Mouse (Mus musculus) bone marrow macrophage, adult 2 months (primary cell): ENCODE measurements around the gene Acap3. TPM values are rescaled to one million over a fixed set of nuclear protein-coding genes. Genes with fewer than 3 reads are reported as not detected.

ENCODE experiments used
- H3K27ac ChIP-seq: 2 replicates; pipeline ENCODE4 v1.5.1; 2012; ENCODE audit warnings: low read depth, low read length; ENCODE audit not compliant: insufficient read depth
- H3K4me1 ChIP-seq: 2 replicates; pipeline ENCODE4 v1.6.1; 2012; ENCODE audit warnings: low read length; ENCODE audit not compliant: control insufficient read depth, insufficient read depth
- H3K4me3 ChIP-seq: 2 replicates; pipeline ENCODE4 v1.5.1; 2012; ENCODE audit warnings: mild to moderate bottlenecking, low read length, moderate library complexity; ENCODE audit not compliant: insufficient read depth
- CTCF ChIP-seq: IDR thresholded peaks from 2 replicates; pipeline ENCODE4 v1.5.1; 2012; ENCODE audit warnings: low read depth, mild to moderate bottlenecking, low read length, moderate library complexity
- POLR2A ChIP-seq: IDR thresholded peaks from 2 replicates; pipeline ENCODE4 v1.6.1; 2012; ENCODE audit warnings: mild to moderate bottlenecking, low read depth, low read length, borderline replicate concordance
- polyA plus RNA-seq: library from polyadenylated mRNA; stranded (reverse); fragments of >200 nt; gene quantifications from 2 replicates; pipeline ENCODE4 v1.2.4, GENCODE M21; 2012; ENCODE audit not compliant: missing spikeins, insufficient read depth, insufficient read length

The Acap3 gene
- polyA plus RNA-seq, 1 experiment: 18.1 TPM

DNA sequence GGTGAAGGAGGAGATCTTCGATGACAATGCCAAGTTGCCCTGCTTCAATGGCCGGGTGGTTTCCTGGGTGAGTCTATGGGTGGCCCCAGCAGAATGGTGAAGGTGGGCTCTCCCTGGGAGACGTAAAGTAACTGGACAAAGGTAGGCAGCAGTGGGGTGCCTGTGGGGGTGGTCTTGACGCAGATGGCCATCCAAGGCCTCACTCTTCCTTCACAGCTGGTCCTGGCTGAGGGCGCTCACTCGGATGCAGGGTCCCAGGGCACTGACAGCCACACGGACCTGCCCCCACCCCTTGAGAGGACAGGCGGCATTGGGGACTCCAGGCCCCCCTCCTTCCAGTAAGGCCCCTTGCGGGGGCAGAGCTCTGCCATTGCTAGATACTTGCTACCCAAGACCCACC lies 38.2 kb upstream of the Acap3 start:
- no peak for TF ChIP-seq CTCF
- TF ChIP-seq POLR2A: no peak
- no peak overlapping the region for H3K4me3 ChIP-seq
- H3K27ac ChIP-seq: no peak overlapping the region
- peaks cover 38% of the 10 kb centered on the region for H3K4me1 ChIP-seq

GRCm38 (mm10) chr4:155854991-155855390 lies 36.6 kb upstream of the Acap3 start:
- H3K27ac ChIP-seq: no peak overlapping the region
- TF ChIP-seq POLR2A (no peak), CTCF (no peak)
- peaks cover 25% of the 10 kb centered on the region for H3K4me1 ChIP-seq

DNA sequence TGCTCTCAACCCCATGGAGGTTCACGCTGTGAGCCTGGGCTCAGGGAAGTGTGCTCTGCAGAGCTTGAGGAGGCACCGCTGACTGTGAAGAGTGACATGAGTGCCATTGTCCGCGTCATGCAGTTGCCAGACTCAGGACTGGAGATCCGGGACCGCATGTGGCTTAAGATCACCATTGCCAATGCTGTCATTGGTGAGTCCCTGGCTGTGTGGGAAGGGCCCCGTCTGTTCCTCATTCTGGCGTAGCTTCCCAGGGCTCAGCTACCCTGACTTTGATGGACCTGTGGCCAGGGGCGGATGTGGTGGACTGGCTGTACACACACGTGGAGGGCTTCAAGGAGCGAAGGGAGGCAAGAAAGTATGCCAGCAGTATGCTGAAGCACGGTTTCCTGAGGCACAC lies 35.6 kb upstream of the Acap3 start:
- TF ChIP-seq POLR2A (no peak), CTCF (no peak)
- Histone ChIP-seq H3K4me3 (no peak overlapping the region), H3K27ac (no peak overlapping the region), H3K4me1 (peaks cover 21% of the 10 kb centered on the region)

More at GRCm38 (mm10) chr4:155854991-155855390, 36.6 kb upstream of the Acap3 start:
- H3K4me3 ChIP-seq: no peak overlapping the region

DNA sequence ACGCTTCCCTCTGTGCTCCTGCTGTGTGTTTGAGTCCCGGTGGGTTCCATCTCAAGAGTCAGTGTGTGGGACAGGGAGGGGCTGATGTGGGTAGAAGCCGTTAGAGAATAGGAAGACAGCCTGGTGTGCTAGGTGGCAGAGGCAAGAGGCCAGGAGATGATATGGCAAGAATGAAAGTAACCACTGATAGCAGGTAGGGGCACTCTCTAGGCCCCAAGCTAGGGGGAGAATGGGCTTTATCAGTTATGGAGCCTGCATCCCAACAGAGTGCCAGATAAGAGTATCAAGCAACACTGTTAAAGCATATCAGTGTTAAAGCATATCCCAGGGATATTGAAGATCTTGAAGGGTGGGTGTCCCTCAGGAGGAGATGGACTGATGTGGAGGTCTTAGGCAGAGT lies 34.7 kb upstream of the Acap3 start:
- peaks cover 14% of the 10 kb centered on the region for H3K4me1 ChIP-seq
- no peak overlapping the region for H3K27ac ChIP-seq
- H3K4me3 ChIP-seq: no peak overlapping the region
- TF ChIP-seq POLR2A: no peak
- TF ChIP-seq CTCF: no peak

DNA sequence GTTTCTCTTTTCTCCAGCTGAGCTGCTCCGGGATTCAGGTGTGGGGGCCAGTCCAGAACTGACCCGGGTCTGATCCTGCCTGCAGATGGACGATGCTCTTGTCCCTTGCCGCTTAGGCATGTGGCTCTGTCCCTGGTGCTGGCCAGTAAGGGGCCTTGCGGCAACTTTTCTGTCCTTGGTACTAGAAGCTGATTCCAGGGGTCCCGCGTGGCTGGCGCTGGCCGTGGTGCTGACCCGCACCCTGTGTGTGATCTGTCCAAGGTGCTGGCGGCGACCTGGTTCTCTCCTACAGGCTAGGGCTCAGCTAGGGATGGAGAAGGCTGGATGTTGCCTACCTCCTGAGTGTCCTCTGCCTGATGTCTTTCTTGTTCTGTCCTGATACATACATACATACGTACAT lies 32.3 kb upstream of the Acap3 start:
- TF ChIP-seq CTCF (no peak), POLR2A (no peak)

GRCm38 (mm10) chr4:155861787-155862186 lies 29.8 kb upstream of the Acap3 start:
- Histone ChIP-seq H3K4me1 (no peaks in the 10 kb centered on the region), H3K4me3 (no peak overlapping the region), H3K27ac (no peak overlapping the region)
- no peak for TF ChIP-seq POLR2A
- TF ChIP-seq CTCF: no peak

More for the DNA sequence above, 32.3 kb upstream of the Acap3 start:
- Histone ChIP-seq H3K4me3 (no peak overlapping the region), H3K27ac (no peak overlapping the region), H3K4me1 (no peaks in the 10 kb centered on the region)

GRCm38 (mm10) chr4:155863001-155863400 lies 28.6 kb upstream of the Acap3 start, which contains the start of gene Tas1r3:
Tas1r3 (minus strand) TSS chr4:155863362.
- Histone ChIP-seq H3K4me3 (no peak within 1 kb of the TSS), H3K4me1 (peaks cover under 1% of the 10 kb centered on the region), H3K27ac (no peak within 1 kb of the TSS)
- TF ChIP-seq CTCF: no peak

DNA sequence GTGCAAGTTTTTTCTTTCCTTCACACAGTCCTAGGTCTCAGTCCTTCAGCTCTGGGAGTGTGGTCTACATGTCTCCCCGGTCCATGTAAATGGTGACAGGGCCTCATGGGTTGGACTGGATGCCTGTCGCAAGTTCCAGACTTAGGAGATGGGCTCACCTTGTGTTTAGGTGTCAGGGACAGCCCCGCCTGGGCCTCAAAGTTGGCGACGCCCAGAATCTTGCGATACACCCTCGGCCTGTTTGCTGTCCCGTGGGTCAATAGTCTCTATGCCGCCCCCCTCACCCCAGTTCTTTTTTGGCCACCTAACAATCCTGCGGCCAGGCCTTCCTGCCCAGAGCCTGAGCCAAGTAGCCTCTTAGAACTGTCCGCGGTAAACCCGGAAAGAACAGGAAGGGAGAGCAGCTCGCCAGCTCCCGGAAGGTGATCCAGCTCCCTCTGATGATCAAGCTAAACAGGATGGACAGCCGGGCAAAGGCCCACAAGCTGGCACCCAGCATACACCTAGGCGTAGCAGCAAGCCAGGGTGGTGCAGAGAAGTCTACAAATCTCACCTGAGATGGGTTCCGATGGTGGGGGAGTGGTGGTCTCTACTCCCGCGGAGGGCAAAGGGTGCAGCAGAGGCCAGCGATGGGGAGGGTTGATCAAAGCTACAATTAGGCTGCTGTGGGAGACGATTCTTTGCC lies 22.9 kb upstream of the Acap3 start:
- peaks cover 6% of the 10 kb centered on the region for H3K4me1 ChIP-seq
- 0 out of 2 replicates have a peak overlapping the region, but pooled peaks have one; percentile 3 for H3K27ac ChIP-seq
- TF ChIP-seq CTCF (no peak), POLR2A (no peak)
- peak overlapping the region; percentile 96 for H3K4me3 ChIP-seq

- peak within 1 kb of the TSS; percentile 96 for H3K4me3 ChIP-seq
- H3K27ac ChIP-seq: 0 out of 2 replicates have a peak within 1 kb of the TSS, but pooled peaks have one; percentile 3
- TF ChIP-seq POLR2A (no peak), CTCF (no peak)
- H3K4me1 ChIP-seq: peaks cover 6% of the 10 kb centered on the region
Measured at GRCm38 (mm10) chr4:155869317-155870033, 22.1 kb upstream of the Acap3 start, which contains the start of the genes Cptp and Ints11. Cptp (minus strand) TSS chr4:155869440. Ints11 (plus strand) TSS chr4:155869546.

- H3K4me1 ChIP-seq: peaks cover 6% of the 10 kb centered on the region
- no peak overlapping the region for H3K27ac ChIP-seq
- TF ChIP-seq POLR2A (no peak), CTCF (no peak)
- no peak overlapping the region for H3K4me3 ChIP-seq
Measured at GRCm38 (mm10) chr4:155871404-155871803, 20.2 kb upstream of the Acap3 start.
